Mouse (Mus musculus) embryo, embryonic 10 days (tissue): ENCODE measurements at regions not wholly inside any gene's neighbourhood (a gene's known extent, or its start where the extent isn't known, plus 50 kb on each side); places are given as distances from the start of the nearest gene placed in this dataset.
"Not testable (repeated sequence)": the region's sequence is repeated elsewhere in the genome, so short reads cannot be mapped to it uniquely, and the experiment has no call there.

Experiments used
- DNase-seq: peaks from one replicate; pipeline ENCODE4 v3.0.0-alpha.2; 2015; ENCODE audit warnings: low spot score

DNA sequence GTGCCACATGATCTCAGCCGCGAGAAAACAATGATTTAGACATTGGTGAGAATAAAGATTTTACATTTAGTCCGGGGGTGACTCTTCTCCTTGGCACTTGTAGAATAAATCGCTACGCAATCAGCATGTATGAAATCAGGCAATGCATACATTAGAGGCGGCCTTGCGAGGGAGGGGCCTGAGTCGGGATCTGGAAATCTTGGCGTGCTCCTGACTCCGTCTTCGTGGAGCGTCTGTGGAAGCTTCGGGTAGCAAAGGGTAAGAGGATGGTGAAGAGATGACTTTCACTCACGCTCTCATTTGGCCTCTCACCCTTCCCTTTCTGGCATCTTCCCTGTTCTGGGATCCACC is 167.1 kb downstream of the Nkx6-1 start:
- DNase-seq = no peak

DNA sequence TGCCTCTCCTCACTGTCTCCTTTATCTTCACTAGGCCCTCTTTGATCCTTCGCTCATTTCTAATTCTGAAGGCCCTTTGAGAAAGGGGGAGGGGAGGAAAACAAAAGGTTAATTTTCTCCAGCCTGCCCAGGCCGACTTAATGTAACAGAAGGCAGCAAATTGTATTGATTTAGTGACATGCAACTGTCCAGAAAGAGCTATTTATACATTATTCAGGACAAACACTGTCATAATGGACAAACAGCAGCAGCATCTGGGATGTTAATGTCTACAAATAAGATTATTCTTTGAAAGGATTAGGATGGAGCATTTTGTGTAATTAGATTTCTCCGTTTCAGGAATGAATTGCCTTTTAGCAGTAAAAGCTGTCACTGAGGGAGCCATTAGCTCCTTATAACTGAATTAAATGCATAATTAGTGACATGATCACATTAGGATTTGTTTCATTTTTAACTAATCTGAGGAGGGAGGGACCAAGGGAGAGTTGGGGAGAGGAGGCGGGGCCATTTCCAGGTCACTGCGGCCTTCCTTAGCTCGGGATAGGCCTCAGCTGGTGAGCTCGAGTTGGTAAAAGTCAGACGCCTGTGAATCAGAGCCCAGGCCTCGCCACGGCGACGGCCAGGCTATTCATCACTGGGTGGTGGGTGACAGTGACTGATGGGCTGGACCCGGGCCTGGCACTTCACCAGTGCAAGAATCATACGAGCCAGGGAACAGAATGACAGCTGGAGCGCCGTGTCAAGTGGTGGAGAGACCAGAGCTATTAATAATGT is 167.7 kb downstream of the Nkx6-1 start:
- peak; percentile 43 for DNase-seq

DNA sequence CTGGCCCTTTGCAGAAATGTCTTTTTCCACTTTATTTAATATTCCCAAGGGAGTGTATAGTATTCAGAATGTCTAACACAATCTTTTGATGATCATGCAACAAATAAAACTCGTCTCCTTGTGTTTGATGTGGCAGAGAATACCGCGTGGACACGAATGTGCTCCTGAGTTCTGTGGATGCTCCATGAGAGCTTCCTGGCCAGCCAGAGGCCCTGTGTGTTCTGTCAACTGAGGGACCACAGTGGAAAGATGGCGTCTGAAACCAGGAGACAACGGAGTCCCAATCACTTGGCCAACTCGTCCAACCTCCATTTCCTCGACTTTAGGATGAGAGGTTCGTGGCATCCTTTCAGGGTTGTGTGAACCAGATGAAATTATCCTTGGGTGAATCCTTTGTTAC is 168.6 kb downstream of the Nkx6-1 start:
- DNase-seq = no peak

DNA sequence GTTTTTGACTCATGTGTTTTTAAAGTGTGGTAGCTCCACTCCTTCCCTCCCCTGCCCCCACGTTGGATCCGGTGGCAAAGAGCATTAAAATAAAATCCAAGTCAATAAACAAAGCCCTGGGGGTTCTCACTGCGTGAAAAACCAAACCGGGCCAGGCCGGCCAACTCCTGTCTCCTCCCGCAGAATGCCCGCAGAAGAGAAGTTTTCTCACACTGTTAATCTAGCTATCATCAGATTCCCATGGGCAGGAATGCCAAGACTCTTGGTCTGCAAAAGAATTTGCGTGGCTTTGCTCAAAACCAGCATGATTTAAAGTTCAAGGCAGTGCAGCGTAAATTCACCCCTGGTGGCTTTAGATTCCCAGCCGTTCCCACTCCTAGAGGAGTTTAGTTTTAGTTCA is 219.0 kb downstream of the Nkx6-1 start:
- DNase-seq = no peak

DNA sequence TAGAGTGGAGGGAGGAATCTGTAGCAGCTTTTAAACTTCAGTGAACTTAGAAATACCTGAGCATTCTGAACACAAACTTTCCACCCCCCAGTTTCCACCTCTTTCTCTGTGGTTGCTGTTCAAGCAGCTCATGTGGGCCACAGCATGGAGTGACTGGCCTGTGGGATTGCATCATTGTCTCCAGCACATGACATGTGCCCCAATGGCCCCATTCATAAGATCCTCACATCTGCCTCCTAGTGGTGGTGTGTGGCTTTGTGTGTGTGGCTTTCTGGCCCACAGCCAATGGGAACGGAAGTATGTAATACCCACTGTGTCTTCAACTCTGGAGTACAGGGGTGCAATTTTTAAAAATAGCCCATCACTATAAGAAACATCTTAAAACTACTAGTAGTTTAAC is 223.0 kb downstream of the Nkx6-1 start:
- peak; percentile 33 for DNase-seq

DNA sequence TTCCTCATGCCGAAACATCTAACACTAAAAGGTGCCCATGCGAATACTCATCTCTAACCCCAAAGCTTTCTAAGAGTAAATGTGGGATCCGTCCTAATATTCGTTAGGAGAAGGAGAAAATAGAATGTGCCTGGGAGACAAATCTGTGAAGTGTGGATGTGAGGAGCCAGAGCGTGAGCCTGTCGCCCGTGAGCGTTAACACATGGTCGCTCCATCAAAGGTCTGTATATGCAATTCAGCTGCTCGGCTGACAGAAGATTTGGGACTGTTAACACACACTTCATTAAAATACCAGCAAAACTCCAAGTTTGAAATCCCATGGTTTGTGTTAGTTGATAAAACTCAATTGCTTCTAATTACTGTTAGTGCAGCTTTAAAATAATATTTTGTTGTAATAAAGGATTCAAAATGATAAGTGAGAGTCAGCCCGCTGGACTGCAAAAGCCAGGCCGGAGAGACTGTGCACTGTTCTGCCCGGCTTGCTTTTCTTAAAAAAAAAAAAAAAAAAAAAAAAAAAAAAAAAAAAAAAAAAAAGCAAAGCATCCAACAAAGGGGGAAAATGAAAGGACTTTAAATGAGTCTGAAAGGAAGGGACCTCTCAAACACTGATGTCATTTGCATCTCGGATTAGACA is 227.0 kb downstream of the Nkx6-1 start:
- DNase-seq = no peak

DNA sequence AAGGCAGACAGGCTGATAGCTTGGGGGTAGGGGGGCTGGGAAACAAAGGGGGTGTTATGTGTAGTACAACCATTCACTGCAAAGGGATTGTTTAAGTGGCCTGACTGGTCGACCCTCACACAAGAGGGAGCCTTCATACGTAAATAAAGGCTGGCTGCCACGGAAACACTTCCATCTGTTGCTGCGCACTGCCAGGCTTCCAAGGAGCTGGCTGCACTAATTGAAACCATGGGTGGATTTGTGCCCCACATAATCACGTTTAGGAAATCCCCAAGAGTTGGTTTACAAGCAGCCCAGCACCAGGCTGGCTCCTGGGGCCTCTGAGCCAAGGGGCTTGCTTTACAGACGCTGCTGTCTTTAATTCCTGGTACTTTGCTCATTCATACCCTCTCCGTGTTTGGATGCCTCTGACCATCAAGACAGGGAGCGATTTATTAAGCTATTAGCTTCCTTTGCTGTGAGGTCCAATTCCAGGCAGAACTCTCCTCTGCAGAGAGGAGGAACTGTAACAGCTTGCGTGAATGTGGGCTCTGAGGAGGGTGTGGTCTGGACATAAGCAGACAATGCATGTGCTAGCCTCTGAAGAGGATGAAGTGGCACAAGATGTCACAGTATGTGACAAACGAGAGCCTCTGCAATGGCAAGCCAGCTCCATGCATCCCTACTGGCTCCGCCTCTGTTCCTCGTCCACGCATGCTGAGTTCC is 238.6 kb downstream of the Nkx6-1 start:
- peak; percentile 85 for DNase-seq

DNA sequence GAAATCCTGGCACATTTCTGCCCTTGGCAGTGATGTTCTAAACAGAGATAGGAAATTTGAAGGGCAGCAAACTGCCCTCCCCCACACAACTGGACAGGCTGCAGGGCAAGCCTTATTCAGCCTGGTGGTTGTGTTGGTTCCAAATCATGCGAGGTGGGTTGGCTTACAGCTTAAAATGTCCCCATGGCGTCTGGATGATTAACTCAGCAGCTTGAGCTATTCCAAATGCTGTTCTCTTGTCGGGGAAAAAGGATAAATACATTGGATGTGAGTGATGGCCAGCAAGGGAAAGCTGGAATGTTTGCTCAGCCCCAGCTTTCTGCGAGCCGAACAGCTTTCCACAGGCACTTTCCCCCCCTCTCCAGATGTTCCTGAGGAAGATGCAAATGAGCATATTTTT is 280.5 kb downstream of the Nkx6-1 start:
- no peak for DNase-seq

DNA sequence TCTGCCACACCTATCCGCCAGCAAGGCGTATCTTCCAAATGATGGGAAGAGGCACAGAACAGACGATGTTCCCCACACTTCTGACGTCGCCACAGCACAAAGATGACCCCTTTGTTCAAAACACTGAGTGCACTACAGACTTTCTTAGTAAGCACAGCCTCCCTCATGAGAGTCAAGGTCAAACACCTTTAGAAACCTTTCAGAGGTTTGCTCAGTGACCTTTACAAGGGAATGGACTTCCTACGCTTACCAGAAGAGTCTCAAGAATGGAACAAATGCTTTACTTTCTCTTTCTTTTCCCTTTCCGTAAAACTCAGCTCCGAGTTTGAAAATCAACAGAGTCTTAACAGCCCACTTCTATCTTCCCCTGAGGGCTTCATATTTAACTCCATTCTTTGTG is 283.4 kb downstream of the Nkx6-1 start:
- DNase-seq = no peak

DNA sequence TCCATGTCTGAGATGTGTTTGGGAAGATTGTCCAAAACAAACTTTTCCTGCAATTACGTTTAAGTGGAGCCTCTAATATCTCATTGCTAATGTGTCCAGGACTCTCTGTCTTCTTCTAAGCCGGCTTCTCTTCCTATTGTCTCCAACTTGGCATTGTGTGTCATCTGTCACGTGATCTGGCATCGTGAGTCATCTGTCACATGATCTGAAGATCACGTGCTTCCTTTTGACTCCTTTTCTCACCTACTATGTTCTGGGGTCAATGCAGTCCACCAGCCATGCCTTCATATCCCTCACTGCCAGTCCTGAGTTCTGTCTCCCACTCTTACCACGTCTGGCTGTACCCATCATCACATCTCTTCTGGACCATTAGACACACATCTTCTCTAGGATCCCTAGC is 288.1 kb downstream of the Nkx6-1 start:
- DNase-seq = no peak

DNA sequence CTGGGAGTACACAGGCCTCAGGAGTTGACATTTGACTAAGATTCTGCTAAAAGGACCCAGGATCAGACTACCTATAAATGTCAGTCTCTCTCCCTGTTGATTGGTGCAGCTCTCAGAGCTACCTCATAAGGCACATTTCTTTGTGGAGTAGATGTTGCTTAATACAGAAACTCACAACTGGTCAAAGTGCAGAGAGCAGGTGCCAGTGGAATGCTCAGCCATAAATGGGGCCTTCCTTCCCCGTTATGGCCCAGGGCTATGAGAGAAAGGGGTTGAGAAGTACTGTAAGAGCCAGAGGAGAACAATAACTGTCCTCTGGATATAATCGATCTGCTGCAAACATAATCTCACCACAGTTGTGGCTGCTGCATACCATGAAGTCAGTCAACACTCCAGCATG is 290.7 kb downstream of the Nkx6-1 start:
- no peak for DNase-seq

DNA sequence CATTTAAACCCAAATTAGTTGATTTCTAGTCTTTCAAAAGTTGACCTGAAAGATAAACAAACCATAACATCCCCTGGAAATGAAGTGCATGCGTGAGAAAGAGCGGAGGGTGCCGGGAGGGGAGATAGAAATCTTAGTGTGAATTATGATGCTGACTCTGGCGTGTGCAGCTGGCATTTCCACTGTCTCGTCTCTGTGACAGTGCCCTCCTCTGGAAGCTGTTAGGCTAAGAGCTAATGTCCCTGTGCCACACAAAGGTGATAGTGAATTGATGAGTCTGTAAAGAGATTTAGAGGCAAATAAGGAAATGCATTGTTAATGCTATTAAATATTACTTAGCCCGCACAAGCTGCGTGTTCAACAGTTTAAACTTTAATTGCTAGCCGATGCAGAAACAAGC is 292.6 kb downstream of the Nkx6-1 start:
- DNase-seq = no peak

DNA sequence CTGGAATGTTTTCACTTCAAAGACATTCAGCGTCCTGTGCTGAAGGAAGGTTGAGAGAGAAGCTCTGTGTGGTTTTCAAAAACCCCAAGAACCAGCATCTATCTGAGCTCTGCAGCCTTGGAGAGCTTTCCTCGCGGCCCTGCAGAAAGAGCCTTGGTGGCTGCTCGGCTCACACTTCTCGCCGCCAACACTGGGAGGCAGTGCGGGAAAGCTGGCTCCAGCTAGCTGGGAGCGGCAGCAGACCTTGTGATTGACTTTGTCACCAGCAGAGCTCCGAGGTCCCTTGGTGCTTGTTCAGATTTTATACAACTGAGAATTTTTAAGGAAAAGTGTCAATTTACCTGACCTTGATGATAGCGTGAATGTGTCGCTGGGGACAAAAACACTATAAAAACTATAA is 299.4 kb downstream of the Nkx6-1 start:
- DNase-seq = peak; percentile 89

DNA sequence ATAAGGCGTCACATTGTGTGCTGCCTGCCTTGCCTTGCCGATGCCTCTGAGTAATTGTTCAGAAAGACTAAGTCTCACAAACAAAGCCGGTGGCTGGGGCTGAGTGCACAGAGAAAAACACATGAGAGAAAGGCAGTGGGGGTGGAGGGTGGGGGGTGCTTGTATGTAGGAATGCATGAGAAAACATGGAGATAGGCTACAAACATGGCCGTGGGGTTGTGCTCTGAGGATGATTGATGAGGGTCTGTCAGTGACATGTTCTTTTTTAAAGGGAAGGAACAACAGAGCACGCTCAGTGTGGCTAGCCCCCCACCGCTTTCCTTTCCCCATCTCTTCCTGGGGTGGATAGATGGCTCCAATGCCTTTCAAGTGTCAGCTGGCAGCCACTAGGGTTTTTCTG is 304.8 kb downstream of the Nkx6-1 start:
- peak; percentile 55 for DNase-seq

DNA sequence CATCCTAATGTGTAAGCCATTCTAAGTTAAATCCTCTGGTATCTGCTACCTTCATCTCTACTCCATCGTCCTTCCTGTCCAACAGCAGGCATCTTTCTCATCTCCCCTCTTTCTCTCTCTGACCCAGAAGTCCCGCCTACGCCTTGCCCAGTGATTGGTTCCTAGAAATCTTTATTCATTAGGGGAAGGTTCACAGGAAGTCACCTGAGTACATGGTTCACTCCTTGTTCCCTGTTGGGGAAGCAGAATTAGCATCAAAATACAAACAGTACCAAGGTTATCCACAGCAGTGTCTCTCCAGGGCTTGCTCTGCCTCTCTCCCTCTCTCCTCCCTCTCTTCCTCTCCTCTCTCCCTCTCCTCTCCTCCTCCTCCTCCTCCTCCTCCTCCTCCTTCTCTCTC is 319.4 kb downstream of the Nkx6-1 start:
- DNase-seq = no peak

DNA sequence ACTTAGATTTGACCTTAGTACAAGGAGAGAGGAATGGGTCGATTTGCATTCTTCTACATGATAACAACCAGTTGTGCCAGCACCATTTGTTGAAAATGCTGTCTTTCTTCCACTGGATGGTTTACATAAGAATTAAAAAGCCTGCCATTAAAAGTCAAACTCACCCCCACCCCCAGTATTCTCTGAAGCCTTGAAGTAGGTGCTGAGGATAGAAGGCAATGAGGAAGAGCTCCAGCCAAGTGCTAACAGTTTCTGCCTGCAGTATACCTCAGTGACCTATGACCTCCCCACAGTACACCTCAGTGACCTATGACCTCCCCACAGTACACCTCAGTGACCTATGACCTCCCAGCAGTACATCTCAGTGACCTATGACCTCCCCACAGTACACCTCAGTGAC is 328.4 kb downstream of the Nkx6-1 start:
- not testable (repeated sequence) for DNase-seq

DNA sequence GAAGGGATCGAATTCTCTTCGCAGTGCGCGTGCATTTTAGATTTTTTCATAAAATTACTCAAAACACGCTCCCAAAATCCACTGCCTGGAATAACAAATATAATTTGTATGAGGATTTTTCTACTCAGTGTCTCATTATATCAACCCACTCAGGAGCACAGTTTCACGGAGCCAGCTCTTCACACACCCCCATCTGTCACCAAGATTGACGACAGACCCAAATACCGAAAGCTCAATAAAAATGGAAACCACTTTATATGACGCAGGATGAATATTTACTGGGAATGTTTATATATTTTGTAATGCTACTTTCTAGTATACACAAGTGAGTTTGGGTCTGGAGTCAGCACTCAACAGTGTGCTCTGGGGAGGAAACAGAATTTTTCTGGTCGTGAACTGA is 333.0 kb downstream of the Nkx6-1 start:
- DNase-seq = no peak

DNA sequence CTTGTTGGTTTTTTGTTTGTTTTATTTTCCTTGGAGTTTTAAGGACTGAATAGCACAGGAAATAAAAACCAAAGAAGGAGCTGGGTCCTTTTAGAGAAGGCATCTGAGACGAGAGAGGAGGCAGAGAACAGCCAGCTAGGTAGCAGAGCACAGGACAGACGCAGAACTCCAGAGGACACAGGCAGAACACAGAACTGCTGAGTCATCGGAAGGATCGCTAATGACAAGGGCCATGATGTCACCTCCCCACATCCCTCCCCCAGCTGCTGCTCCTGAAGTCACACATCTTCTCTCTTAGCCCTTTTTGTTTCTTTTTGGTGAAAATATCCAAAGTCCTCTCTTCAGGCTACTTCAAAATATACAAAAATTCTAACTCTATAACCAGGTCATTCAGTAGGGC is 338.7 kb downstream of the Nkx6-1 start:
- DNase-seq = peak; percentile 50

DNA sequence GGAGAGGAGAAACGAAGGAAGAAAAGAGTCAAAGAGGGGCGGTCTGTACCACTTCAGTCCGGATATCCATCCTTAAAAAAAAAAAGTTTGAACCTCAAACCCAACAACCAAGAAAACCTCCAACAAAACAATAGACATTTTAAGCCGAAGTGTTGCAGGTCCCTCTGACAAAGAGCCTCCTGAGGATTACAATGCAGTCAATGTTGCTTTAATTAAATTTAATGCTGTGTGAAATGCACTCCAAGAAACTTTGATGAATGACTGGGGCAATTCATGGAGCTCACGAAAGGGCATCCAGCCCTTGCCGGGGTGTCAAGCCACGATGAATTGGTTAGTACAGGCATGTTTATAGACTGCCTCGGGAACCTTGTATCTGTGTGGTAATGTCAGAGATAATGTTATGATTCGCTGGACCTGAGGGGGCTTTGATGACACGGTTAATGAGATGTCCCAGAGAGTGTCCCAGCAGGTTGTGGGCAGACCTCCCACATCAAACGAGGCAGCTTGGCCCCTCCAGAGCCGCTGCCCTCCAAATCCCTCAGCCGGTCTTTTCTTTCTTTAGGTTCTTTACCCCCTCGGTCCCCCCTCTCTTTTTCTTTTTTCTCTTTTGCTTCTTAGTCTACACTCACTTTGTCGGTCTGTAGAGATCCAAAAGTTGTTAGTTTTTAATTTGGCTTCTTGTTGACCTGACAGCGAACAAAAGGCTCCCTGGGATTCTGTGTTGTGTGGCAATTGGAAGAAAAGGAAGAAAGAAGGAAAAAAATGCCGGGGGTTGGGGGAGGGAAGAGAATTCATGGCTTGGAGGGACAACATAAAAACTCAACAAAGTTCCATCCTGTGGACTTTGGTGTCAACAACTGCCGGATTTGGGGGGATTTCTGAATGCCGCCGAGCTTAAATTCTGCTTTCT is 341.5 kb downstream of the Nkx6-1 start:
- DNase-seq = peak; percentile 79

DNA sequence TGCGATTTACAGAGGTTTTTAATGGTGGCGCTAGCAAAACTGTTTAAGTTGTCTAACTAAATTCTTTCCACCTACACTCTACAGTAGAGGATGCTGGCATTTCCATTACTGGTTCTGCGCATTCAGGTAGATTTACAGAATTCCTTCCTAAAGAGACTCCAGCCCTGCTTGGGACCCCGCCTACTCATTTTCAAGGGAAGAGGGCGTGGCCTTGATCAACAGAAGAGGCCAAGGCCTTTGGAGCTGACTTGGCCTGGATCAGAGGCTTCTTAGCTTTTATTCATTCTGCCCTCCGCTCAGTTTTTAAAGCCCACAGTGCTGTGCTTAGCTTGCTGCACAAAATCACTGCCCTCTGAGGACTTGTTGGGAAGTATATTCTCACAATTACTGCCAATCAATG is 364.8 kb downstream of the Nkx6-1 start:
- DNase-seq = no peak

DNA sequence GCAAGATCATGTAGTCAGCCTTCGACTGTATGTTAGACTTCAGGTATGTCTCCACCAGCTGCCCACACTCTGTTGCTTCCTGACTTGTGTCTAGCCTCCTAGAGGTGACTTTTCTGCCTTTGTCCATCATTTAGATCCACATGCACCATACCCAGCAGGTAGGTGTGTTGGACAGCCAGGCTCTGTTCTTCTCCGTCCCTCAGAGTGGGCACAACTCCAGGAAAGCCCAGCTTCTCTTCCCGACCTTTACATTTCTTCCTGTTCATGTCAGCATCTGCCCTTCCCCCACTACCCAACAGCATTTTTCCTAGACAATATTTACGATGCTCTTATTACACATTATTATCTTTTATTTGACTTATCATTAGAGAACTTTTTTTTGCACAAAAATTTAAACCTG is 366.4 kb downstream of the Nkx6-1 start:
- DNase-seq = no peak

DNA sequence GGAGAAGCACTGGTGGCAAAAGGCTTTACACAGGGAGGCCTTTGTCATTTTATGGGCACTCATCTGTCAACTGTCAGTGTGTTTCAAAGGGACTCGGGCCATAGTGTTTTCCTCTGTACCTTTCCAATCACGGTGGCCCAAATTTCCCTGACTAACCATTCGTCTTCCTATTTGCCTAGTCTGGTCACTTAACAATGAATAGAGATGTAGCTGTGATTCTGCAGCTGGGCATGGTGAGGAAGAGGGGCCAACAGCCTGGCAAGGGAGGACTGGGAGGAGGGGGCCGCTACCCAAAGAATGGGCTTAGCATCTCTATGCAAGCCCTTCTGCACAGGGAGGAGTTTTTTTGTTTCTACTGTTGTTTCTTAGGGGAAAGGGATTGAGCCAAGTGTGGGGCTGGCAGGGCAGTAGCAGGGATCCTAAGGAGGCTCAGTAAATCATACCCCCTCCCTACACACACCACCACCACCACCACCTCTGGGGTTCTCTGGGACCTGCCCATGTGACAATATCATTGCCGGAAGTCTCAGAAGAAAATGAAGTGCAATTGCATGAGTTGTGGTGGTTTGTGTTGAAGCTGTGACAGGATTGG is 367.2 kb downstream of the Nkx6-1 start:
- peak; percentile 41 for DNase-seq
